Mouse (Mus musculus): ENCODE measurements around the gene Dcun1d4. TPM values are rescaled to one million over a fixed set of nuclear protein-coding genes. Genes with fewer than 3 reads are reported as not detected.
A peak's percentile ranks its signal among the peaks of the same experiment; 100 is the strongest.

Gene Dcun1d4
- total RNA-seq (2014; rRNA removed) (25.1 and 27.2 TPM in 2 replicates), polyA plus RNA-seq (2015; fragmentation: Nextera tagmentation; extraction: Ambion mirVana) (38.5 and 40.8 TPM in 2 replicates)

DNA sequence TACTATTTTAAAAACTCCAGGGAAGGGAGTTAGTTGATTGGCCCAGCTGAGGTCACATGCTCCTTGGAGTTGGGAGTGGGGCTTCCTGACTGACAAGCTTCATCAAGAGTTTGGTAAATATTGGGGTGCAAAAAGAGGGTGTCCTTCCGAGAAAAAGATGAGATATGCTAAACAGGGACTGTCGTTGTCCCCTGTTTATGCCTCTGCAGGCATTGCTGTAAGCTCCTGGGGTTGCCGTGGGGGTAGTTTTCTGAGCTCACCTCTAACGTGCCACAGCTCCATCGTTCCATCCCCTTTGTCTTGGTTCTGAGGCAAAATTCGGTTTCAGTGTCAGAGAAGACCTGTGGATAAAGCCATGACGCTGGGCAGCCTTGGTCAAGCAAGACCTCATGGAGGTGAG lies at the start of gene Dcun1d4:
TSS of gene Dcun1d4 (plus strand) at position 301 of the 400 bp plus-strand sequence.
- TF ChIP-seq CTCF (IDR thresholded peaks at IDR 0.05; ENCODE audit: low read depth), result no peak
- no peaks in the 10 kb centered on the region for H3K4me1 ChIP-seq (ENCODE audit: insufficient read depth, low read length)

DNA sequence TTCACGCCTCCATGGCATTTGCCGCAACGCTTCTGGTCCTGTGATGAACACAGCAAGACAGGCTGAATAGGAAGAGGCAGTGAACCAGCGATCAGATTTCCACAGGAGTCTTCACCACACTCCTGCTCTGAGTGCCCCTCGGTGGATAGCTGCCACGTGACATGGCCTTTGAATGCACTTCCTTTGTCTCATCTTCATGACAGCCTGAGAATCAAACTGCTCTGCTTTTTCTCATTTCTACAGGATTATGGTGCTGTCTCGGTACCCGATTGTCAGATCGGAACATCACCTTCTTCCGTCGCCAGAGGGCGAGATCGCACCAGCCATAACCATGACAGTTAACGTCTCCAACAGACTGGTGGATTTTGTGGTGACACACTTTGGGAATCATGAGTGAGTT lies 49.2 kb upstream of the Dcun1d4 start:
- Histone ChIP-seq H3K27me3 (ENCODE audit: insufficient read depth, low read length) (no peaks in the 10 kb centered on the region), H3K36me3 (ENCODE audit: insufficient read depth, low read length) (no peaks in the 10 kb centered on the region), H3K9ac (replicated peaks; ENCODE audit: low read length) (no peak overlapping the region), H3K4me1 (ENCODE audit: insufficient read depth, low read length) (no peaks in the 10 kb centered on the region), H3K4me2 (ENCODE audit: low read depth, low read length) (no peak overlapping the region), H3K9me3 (ENCODE audit: low read length) (no peaks in the 10 kb centered on the region), H3K27ac (no peak overlapping the region), H3K4me3 (ENCODE audit: low read length) (no peak overlapping the region)
- TF ChIP-seq CTCF (IDR thresholded peaks at IDR 0.05; ENCODE audit: low read depth), result peak; percentile 93
- 16% methylated on average over 14 of the region's 14 CpGs for WGBS
- ATAC-seq, result peak; percentile 88
- peak; percentile 90 for DNase-seq (ENCODE audit: low spot score)

More for the DNA sequence above, at the start of gene Dcun1d4:
- ATAC-seq (no peak), DNase-seq (ENCODE audit: low spot score) (no peak)
- WGBS, result 85% methylated on average over 7 of the region's 7 CpGs
- no peak within 1 kb of the TSS for H3K27ac ChIP-seq
- H3K9ac ChIP-seq (replicated peaks; ENCODE audit: low read length), result no peak within 1 kb of the TSS
- H3K27me3 ChIP-seq (ENCODE audit: insufficient read depth, low read length), result no peaks in the 10 kb centered on the region
- no peaks in the 10 kb centered on the region for H3K9me3 ChIP-seq (ENCODE audit: low read length)
- H3K36me3 ChIP-seq (ENCODE audit: insufficient read depth, low read length), result no peaks in the 10 kb centered on the region
- H3K4me3 ChIP-seq (ENCODE audit: low read length), result no peak within 1 kb of the TSS
- no peak within 1 kb of the TSS for H3K4me2 ChIP-seq (ENCODE audit: low read depth, low read length)

DNA sequence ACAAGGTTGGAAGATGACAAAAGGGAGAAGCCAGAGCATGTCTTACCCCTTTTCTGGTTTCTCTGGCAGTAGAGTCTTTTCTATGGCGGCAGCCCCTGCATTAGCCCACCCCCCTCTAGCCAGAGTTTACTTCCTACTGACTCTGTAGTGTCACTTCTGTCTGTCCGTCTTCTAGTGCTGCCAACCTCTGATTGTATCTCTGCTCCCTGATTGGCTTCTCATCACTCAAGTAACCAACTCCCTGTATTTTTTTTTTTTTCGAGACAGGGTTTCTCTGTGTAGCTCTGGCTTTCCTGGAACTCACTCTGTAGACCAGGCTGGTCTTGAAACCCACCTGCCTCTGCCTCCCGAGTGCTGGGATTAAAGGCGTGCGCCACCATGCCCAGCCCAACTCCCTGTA lies 48.0 kb upstream of the Dcun1d4 start:
- no peaks in the 10 kb centered on the region for H3K27me3 ChIP-seq (ENCODE audit: insufficient read depth, low read length)
- H3K36me3 ChIP-seq (ENCODE audit: insufficient read depth, low read length), result no peaks in the 10 kb centered on the region
- no peak overlapping the region for H3K4me2 ChIP-seq (ENCODE audit: low read depth, low read length)
- 88% methylated on average over 6 of the region's 6 CpGs for WGBS
- no peaks in the 10 kb centered on the region for H3K9me3 ChIP-seq (ENCODE audit: low read length)
- no peak for TF ChIP-seq CTCF (IDR thresholded peaks at IDR 0.05; ENCODE audit: low read depth)
- no peak overlapping the region for H3K4me3 ChIP-seq (ENCODE audit: low read length)
- no peak overlapping the region for H3K27ac ChIP-seq
- no peak for ATAC-seq
- DNase-seq (ENCODE audit: low spot score), result no peak
- H3K4me1 ChIP-seq (ENCODE audit: insufficient read depth, low read length), result no peaks in the 10 kb centered on the region
- no peak overlapping the region for H3K9ac ChIP-seq (replicated peaks; ENCODE audit: low read length)

DNA sequence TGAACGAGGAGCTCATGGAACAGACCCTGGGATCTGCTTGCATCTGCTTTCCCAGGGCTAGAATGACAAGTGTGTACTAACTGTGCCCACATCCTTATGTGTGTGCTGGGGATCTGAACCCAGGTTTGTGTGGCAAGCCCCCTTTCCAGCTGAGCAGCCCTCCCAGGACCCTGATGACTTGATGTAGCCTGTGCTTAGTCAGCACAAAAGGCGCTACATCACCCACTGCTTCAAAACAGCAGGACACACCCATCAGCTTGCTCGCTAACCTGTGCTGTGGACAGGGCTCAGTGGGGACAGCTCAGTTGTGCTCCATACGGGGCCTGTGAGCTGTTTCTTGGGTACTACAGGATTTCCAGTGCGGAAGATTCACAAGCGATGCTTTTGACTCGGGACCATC lies 46.0 kb upstream of the Dcun1d4 start:
- no peak for TF ChIP-seq CTCF (IDR thresholded peaks at IDR 0.05; ENCODE audit: low read depth)
- no peaks in the 10 kb centered on the region for H3K36me3 ChIP-seq (ENCODE audit: insufficient read depth, low read length)
- H3K27me3 ChIP-seq (ENCODE audit: insufficient read depth, low read length), result no peaks in the 10 kb centered on the region
- H3K4me3 ChIP-seq (ENCODE audit: low read length), result no peak overlapping the region
- no peak overlapping the region for H3K4me2 ChIP-seq (ENCODE audit: low read depth, low read length)
- H3K9ac ChIP-seq (replicated peaks; ENCODE audit: low read length), result no peak overlapping the region
- ATAC-seq, result no peak
- no peak for DNase-seq (ENCODE audit: low spot score)
- 81% methylated on average over 7 of the region's 7 CpGs for WGBS
- H3K9me3 ChIP-seq (ENCODE audit: low read length), result no peaks in the 10 kb centered on the region
- no peak overlapping the region for H3K27ac ChIP-seq
- no peaks in the 10 kb centered on the region for H3K4me1 ChIP-seq (ENCODE audit: insufficient read depth, low read length)

DNA sequence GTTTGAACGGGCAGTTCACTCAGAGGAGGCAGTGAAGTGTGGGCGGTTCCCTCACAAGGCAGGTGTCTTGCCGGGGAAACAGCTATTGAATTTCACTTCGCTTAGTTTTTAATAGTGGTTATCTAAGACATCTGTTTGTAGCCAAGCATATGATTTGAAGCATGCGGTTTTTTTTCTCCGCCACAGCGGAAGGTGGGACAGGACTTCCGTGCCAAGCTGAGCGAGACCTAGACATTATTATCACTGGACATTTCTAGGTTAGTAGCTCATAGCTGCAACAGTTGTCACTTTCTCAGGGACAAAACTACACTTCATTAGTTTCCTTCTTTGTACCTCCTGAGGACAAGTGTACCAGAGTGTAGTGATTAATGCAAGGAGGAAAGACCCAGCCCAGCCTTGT lies 38.6 kb upstream of the Dcun1d4 start:
- ATAC-seq (no peak), DNase-seq (ENCODE audit: low spot score) (no peak)
- no peaks in the 10 kb centered on the region for H3K27me3 ChIP-seq (ENCODE audit: insufficient read depth, low read length)
- no peak for TF ChIP-seq CTCF (IDR thresholded peaks at IDR 0.05; ENCODE audit: low read depth)
- H3K36me3 ChIP-seq (ENCODE audit: insufficient read depth, low read length), result no peaks in the 10 kb centered on the region
- H3K4me2 ChIP-seq (ENCODE audit: low read depth, low read length), result no peak overlapping the region
- H3K9ac ChIP-seq (replicated peaks; ENCODE audit: low read length), result no peak overlapping the region
- H3K9me3 ChIP-seq (ENCODE audit: low read length), result no peaks in the 10 kb centered on the region
- H3K4me3 ChIP-seq (ENCODE audit: low read length), result no peak overlapping the region
- 78% methylated on average over 9 of the region's 9 CpGs for WGBS
- H3K27ac ChIP-seq, result no peak overlapping the region
- H3K4me1 ChIP-seq (ENCODE audit: insufficient read depth, low read length), result no peaks in the 10 kb centered on the region

DNA sequence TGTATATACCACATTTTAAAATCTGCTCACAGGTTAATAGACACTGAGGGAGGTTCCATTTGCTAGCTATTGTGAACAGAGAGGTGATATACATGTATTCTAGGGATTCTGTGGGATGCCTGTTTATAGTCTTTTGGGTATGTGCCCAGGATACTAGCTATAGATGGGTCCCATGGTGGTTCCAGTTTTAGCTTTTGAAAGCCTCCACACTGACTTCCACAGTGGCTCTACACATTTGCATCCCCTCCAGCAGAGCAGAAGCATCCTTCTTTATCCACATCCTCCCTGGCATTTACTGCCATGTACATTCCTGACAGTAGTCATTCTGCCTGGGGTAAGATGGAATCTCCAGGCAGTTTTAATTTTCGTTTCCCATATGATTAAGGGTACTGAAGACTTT lies 30.5 kb upstream of the Dcun1d4 start:
- Histone ChIP-seq H3K9ac (replicated peaks; ENCODE audit: low read length) (no peak overlapping the region), H3K36me3 (ENCODE audit: insufficient read depth, low read length) (no peaks in the 10 kb centered on the region), H3K9me3 (ENCODE audit: low read length) (no peaks in the 10 kb centered on the region), H3K4me2 (ENCODE audit: low read depth, low read length) (no peak overlapping the region), H3K27me3 (ENCODE audit: insufficient read depth, low read length) (no peaks in the 10 kb centered on the region), H3K4me1 (ENCODE audit: insufficient read depth, low read length) (no peaks in the 10 kb centered on the region), H3K27ac (no peak overlapping the region), H3K4me3 (ENCODE audit: low read length) (no peak overlapping the region)
- no peak for TF ChIP-seq CTCF (IDR thresholded peaks at IDR 0.05; ENCODE audit: low read depth)
- ATAC-seq (no peak), DNase-seq (ENCODE audit: low spot score) (no peak)
- 74% methylated on average over 1 of the region's 1 CpGs for WGBS

DNA sequence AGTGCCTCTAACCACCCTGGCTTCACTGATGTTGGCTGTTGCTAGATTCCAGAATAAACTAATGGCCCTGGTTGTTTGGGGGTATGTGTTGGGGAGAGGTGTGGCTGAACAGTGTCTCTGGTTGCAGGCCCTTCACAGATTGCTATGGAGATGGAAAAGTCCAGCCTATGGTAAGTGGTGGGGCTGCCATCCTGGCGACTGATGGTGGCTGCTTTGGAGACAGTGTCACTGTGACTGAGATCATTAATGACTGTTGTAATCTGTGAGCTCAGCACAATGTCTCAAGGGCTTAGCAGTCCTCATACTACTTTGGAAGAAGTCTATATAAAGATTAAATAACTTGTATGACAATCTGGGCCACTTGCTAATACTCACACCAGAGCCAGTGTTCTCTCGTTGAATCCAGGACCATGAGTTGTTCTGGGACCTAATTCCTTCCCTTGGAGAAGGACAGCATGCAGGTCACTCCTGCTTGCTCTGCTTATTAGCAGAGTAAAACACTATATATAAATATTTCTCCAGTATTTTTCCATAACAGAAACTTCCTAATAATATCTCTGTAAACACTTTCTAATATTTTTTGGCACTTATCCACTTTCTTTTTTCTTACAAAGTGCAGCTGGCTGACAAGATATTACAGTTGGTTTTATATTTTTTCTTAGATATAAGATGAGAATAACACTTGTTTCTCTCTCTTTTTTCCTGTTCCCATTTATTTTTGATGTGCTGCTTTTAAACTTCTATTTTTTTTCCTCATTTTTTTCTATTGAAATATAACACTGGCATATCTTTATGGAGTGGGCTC lies 26.1 kb upstream of the Dcun1d4 start:
- Histone ChIP-seq H3K27ac (no peak overlapping the region), H3K4me1 (ENCODE audit: insufficient read depth, low read length) (no peaks in the 10 kb centered on the region), H3K9me3 (ENCODE audit: low read length) (no peaks in the 10 kb centered on the region), H3K4me3 (ENCODE audit: low read length) (no peak overlapping the region), H3K27me3 (ENCODE audit: insufficient read depth, low read length) (no peaks in the 10 kb centered on the region), H3K4me2 (ENCODE audit: low read depth, low read length) (no peak overlapping the region), H3K36me3 (ENCODE audit: insufficient read depth, low read length) (no peaks in the 10 kb centered on the region), H3K9ac (replicated peaks; ENCODE audit: low read length) (no peak overlapping the region)
- DNase-seq (ENCODE audit: low spot score) (no peak), ATAC-seq (no peak)
- WGBS, result 66% methylated on average over 2 of the region's 2 CpGs
- no peak for TF ChIP-seq CTCF (IDR thresholded peaks at IDR 0.05; ENCODE audit: low read depth)
